Mouse (Mus musculus): ENCODE data around the gene Bcl11b. TPM values are rescaled to one million over a fixed set of nuclear protein-coding genes. Genes with fewer than 3 reads are reported as not detected.

Gene Bcl11b
- polyA plus RNA-seq, 1 experiment = not detected

- no peak overlapping the region for H3K4me2 ChIP-seq (ENCODE audit: low read depth)
- no peaks in the 10 kb centered on the region for H3K27me3 ChIP-seq (ENCODE audit: control insufficient read depth, insufficient read depth, insufficient read length)
- H3K4me3 ChIP-seq = no peak overlapping the region
- no peak overlapping the region for H3ac ChIP-seq (ENCODE audit: control insufficient read depth, insufficient read length)
- H3K79me2 ChIP-seq (ENCODE audit: control insufficient read depth, insufficient read depth) = no peaks in the 10 kb centered on the region
- H3K36me3 ChIP-seq (ENCODE audit: control insufficient read depth, insufficient read depth) = no peaks in the 10 kb centered on the region
- no peak for TF ChIP-seq POLR2AphosphoS2 (IDR thresholded peaks at IDR 0.05; ENCODE audit: insufficient read length, low read depth)
- no peak for TF ChIP-seq E2F4 (IDR thresholded peaks at IDR 0.05; ENCODE audit: insufficient read depth)
- TF ChIP-seq MYOD1 (IDR thresholded peaks at IDR 0.05; ENCODE audit: control insufficient read depth in 1 of 3, insufficient read length in 2 of 3, low read depth in 2 of 3) = no peak
- no peak for TF ChIP-seq MYOG (IDR thresholded peaks at IDR 0.05; ENCODE audit: control insufficient read depth in 1 of 3, insufficient read depth in 1 of 3, insufficient read length in 2 of 3, low read depth in 2 of 3)
- TF ChIP-seq TCF3 (IDR thresholded peaks at IDR 0.05; ENCODE audit: insufficient read length, low read depth) = no peak
- no peak for TF ChIP-seq USF1 (IDR thresholded peaks at IDR 0.05; ENCODE audit: low read depth)
- no peak for TF ChIP-seq SRF (IDR thresholded peaks at IDR 0.05; ENCODE audit: control insufficient read depth, insufficient read length, low read depth)
- no peak for TF ChIP-seq REST (IDR thresholded peaks at IDR 0.05; ENCODE audit: insufficient read depth, insufficient read length)
- TF ChIP-seq MAX (IDR thresholded peaks at IDR 0.05; ENCODE audit: low read depth) = no peak
- TF ChIP-seq TCF12 (IDR thresholded peaks at IDR 0.05; ENCODE audit: insufficient read depth, poor library complexity, severe bottlenecking) = no peak
- TF ChIP-seq POLR2A (IDR thresholded peaks at IDR 0.05; ENCODE audit: insufficient read length, low read depth) = no peak
- no peak for TF ChIP-seq CEBPB (IDR thresholded peaks at IDR 0.05; ENCODE audit: insufficient read depth, poor library complexity, severe bottlenecking)
Observed at GRCm38 (mm10) chr12:108037446-108037845, 34.0 kb upstream of the Bcl11b start.

DNA sequence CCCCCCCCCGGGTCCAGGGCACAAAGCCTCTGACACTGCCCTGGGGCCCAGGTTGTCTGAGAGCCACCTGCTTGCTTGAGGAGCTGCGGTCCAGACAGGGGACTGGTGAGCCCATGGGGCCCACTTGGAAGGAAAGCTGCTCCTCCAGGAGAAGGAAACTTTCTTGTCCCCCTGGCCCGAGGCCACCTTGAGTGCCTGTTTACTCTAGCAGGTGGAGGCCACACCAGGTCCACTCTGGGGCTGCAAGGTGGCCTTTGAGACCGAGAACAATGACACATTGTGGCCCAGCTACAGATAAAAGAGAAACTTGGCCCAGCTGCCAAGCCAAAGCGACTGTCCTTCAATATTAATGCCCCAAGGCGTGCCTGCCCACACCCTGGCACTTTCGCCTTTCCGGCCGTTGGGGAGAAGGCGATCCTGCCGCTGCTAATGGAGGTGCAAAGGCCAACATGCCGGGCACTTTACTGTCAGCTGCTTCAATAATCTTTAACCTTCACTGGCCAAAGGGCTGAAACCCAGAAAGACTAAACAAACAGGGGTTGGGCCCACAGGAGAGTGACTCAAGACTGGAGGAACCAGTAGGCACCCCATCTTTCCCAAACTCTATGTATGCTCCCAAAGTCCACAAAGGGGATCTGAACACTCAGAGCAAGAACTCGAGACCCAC is 32.1 kb upstream of the Bcl11b start:
- no peaks in the 10 kb centered on the region for H3K27me3 ChIP-seq (ENCODE audit: control insufficient read depth, insufficient read depth, insufficient read length)
- H3ac ChIP-seq (ENCODE audit: control insufficient read depth, insufficient read length) = no peak overlapping the region
- no peaks in the 10 kb centered on the region for H3K36me3 ChIP-seq (ENCODE audit: control insufficient read depth, insufficient read depth)
- TF ChIP-seq SRF (IDR thresholded peaks at IDR 0.05; ENCODE audit: control insufficient read depth, insufficient read length, low read depth) = no peak
- H3K4me2 ChIP-seq (ENCODE audit: low read depth) = no peak overlapping the region
- no peaks in the 10 kb centered on the region for H3K79me2 ChIP-seq (ENCODE audit: control insufficient read depth, insufficient read depth)
- H3K4me3 ChIP-seq = no peak overlapping the region

DNA sequence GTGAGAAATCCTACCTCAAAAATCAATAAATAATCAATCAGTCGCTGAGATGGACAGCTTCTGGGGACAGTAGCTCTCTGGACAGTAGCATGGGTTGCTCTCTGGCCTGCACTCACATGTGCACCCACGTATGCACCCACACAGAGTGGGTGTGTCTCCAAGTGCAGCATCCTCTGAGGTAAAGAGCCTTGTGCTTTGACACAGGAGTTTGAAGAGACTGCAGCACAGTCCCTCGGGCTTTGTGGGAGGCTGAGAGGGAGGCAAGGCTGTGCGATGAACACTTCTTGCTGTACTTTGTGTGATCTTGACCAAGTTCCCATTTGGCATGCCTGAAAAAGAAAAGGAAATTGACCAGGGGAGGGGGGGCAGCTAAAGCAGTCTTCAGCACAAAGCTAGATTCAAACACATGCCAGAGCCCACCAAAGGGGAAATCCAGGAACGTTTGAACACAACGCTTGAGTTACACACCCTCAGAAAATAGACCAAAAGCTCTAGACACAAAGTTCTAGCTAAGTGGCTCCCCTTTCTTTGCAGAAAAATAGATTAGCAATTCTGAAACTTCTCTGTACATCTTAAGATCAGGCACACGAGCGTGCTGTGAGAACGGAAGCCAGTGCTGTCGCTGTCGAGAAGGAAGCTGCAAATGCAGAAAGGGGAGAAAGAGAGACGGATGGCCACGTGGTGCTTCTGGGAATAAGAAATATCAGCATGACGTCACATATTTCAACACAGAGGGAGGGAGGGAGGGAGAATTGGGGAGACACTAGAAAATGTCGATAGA is 19.6 kb upstream of the Bcl11b start:
- TF ChIP-seq MYOG (IDR thresholded peaks at IDR 0.05; ENCODE audit: control insufficient read depth in 1 of 3, insufficient read depth in 1 of 3, insufficient read length in 2 of 3, low read depth in 2 of 3) (no peak), POLR2AphosphoS2 (IDR thresholded peaks at IDR 0.05; ENCODE audit: insufficient read length, low read depth) (no peak), REST (IDR thresholded peaks at IDR 0.05; ENCODE audit: insufficient read depth, insufficient read length) (no peak), USF1 (IDR thresholded peaks at IDR 0.05; ENCODE audit: low read depth) (no peak), TCF3 (IDR thresholded peaks at IDR 0.05; ENCODE audit: insufficient read length, low read depth) (no peak), TCF12 (IDR thresholded peaks at IDR 0.05; ENCODE audit: insufficient read depth, poor library complexity, severe bottlenecking) (no peak), MAX (IDR thresholded peaks at IDR 0.05; ENCODE audit: low read depth) (no peak), E2F4 (IDR thresholded peaks at IDR 0.05; ENCODE audit: insufficient read depth) (no peak), SRF (IDR thresholded peaks at IDR 0.05; ENCODE audit: control insufficient read depth, insufficient read length, low read depth) (no peak), POLR2A (IDR thresholded peaks at IDR 0.05; ENCODE audit: insufficient read length, low read depth) (no peak), MYOD1 (IDR thresholded peaks at IDR 0.05; ENCODE audit: control insufficient read depth in 1 of 3, insufficient read length in 2 of 3, low read depth in 2 of 3) (no peak), CEBPB (IDR thresholded peaks at IDR 0.05; ENCODE audit: insufficient read depth, poor library complexity, severe bottlenecking) (no peak)
- no peak overlapping the region for H3K4me3 ChIP-seq
- no peaks in the 10 kb centered on the region for H3K27me3 ChIP-seq (ENCODE audit: control insufficient read depth, insufficient read depth, insufficient read length)
- H3K36me3 ChIP-seq (ENCODE audit: control insufficient read depth, insufficient read depth) = no peaks in the 10 kb centered on the region
- no peak overlapping the region for H3ac ChIP-seq (ENCODE audit: control insufficient read depth, insufficient read length)
- no peak overlapping the region for H3K4me2 ChIP-seq (ENCODE audit: low read depth)
- no peaks in the 10 kb centered on the region for H3K79me2 ChIP-seq (ENCODE audit: control insufficient read depth, insufficient read depth)

- Histone ChIP-seq H3K4me2 (ENCODE audit: low read depth) (no peak overlapping the region), H3ac (ENCODE audit: control insufficient read depth, insufficient read length) (no peak overlapping the region), H3K36me3 (ENCODE audit: control insufficient read depth, insufficient read depth) (no peaks in the 10 kb centered on the region), H3K4me3 (no peak overlapping the region), H3K79me2 (ENCODE audit: control insufficient read depth, insufficient read depth) (no peaks in the 10 kb centered on the region), H3K27me3 (ENCODE audit: control insufficient read depth, insufficient read depth, insufficient read length) (peaks cover 34% of the 10 kb centered on the region)
- no peak for TF ChIP-seq TCF12 (IDR thresholded peaks at IDR 0.05; ENCODE audit: insufficient read depth, poor library complexity, severe bottlenecking)
- TF ChIP-seq POLR2A (IDR thresholded peaks at IDR 0.05; ENCODE audit: insufficient read length, low read depth) = no peak
- no peak for TF ChIP-seq MYOD1 (IDR thresholded peaks at IDR 0.05; ENCODE audit: control insufficient read depth in 1 of 3, insufficient read length in 2 of 3, low read depth in 2 of 3)
Observed at GRCm38 (mm10) chr12:108012003-108012402, 8.6 kb upstream of the Bcl11b start.

DNA sequence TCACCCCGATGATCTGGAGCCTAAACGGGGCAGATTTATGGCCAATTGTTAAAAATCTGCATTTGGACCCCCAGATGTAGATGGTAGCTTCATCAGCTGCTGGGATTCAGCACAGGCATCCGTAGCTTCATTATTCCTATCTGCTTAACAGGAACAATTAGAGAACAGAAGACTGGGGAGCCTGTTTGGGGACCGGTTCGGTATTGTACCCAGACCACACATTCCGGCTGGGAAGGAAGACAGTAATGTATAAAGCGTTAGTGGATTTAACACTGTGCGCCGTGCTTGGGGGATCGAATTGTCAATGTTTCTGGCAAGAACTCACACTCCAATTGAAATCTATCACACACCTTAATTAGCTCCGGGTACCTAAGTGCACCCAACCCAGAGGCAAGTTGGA is 6.9 kb upstream of the Bcl11b start:
- Histone ChIP-seq H3K4me2 (ENCODE audit: low read depth) (no peak overlapping the region), H3K4me3 (no peak overlapping the region), H3K27me3 (ENCODE audit: control insufficient read depth, insufficient read depth, insufficient read length) (peaks cover 47% of the 10 kb centered on the region), H3K79me2 (ENCODE audit: control insufficient read depth, insufficient read depth) (no peaks in the 10 kb centered on the region), H3K36me3 (ENCODE audit: control insufficient read depth, insufficient read depth) (no peaks in the 10 kb centered on the region), H3ac (ENCODE audit: control insufficient read depth, insufficient read length) (no peak overlapping the region)
- TF ChIP-seq TCF12 (IDR thresholded peaks at IDR 0.05; ENCODE audit: insufficient read depth, poor library complexity, severe bottlenecking) (no peak), REST (IDR thresholded peaks at IDR 0.05; ENCODE audit: insufficient read depth, insufficient read length) (no peak), USF1 (IDR thresholded peaks at IDR 0.05; ENCODE audit: low read depth) (no peak)

All from myocyte (in vitro differentiated cells).